9 mouse cellular contexts compared by ENCODE assay signal in the genomic region with DNA sequence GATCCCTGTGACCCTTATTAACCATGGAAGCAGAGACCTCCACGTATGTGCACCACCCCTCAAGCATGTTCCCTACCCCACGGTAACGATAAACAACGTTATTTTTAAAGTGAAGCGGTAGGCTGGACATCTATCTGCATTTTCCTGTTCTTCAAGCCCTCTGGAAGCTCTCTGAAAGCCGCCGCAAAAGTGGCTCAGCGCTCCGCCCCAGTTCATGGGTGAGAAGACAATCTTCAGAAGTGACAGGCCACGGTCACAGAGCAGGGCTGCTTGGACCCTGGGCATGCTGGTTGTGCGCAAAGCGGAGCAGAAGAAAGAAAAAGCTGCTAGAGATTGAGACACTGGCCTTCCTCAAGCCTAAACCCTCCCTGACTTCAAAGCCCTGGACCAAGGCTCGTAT.
DNase-seq lines count a peak whose midpoint lies in the region; ATAC-seq and TF ChIP-seq lines count a peak whose summit lies in the region.
"Had no signal": no experiment of that assay in that cellular context is flagged by ENCODE, and none has a peak within 500 bp of the region (broad histone marks: within the 10 kb centered on the region; RNA-seq: fewer than 3 reads in every experiment).

No protein-coding gene starts in this region.

- TF ChIP-seq CTCF in left cerebral cortex, adult 2 months (IDR thresholded peaks at IDR 0.05) = no peak

- no peak overlapping the region for H3K4me3 ChIP-seq in left cerebral cortex, adult 2 months
- H3K4me3 ChIP-seq in forebrain, embryonic 12.5 days (replicated peaks) = no peak overlapping the region
- no peak overlapping the region for H3K4me3 ChIP-seq in limb, embryonic 13.5 days

- no peaks in the 10 kb centered on the region for H3K9me3 ChIP-seq in forebrain, embryonic 12.5 days
- no peaks in the 10 kb centered on the region; the same call in 1 of the 2 replicates for H3K9me3 ChIP-seq in limb, embryonic 13.5 days
- H3K9me3 ChIP-seq: G1E had no signal

- peak overlapping the region; percentile 76 for H3K27ac ChIP-seq in left cerebral cortex, adult 2 months
- H3K27ac ChIP-seq in forebrain, embryonic 12.5 days = peak overlapping the region; percentile 96
- no peak overlapping the region for H3K27ac ChIP-seq in limb, embryonic 13.5 days

- peak overlapping the region; percentile 51; the same call in 1 of the 2 replicates for H3K9ac ChIP-seq in forebrain, embryonic 12.5 days
- no peak overlapping the region for H3K9ac ChIP-seq in limb, embryonic 13.5 days

- peak overlapping the region; percentile 55; the same call in 1 of the 2 replicates for H3K4me2 ChIP-seq in forebrain, embryonic 12.5 days
- peak overlapping the region; percentile 78 for H3K4me2 ChIP-seq in limb, embryonic 13.5 days (replicated peaks)

- WGBS in forebrain, embryonic 12.5 days = 44% methylated on average over 13 of the region's 13 CpGs
- 78% methylated on average over 13 of the region's 13 CpGs for WGBS in limb, embryonic 13.5 days

- H3K27me3 ChIP-seq in forebrain, embryonic 12.5 days = no peaks in the 10 kb centered on the region
- no peaks in the 10 kb centered on the region for H3K27me3 ChIP-seq in limb, embryonic 13.5 days

- H3K4me1 ChIP-seq in forebrain, embryonic 12.5 days = peaks cover 51% of the 10 kb centered on the region
- H3K4me1 ChIP-seq in limb, embryonic 13.5 days = peaks cover 28% of the 10 kb centered on the region

- DNase-seq in left cerebral cortex, adult 2 months (ENCODE audit: extremely low spot score in 1 of 2, low spot score in 2 of 2) = no peak
- DNase-seq in left cerebral cortex, postnatal 10 days (ENCODE audit: extremely low spot score in 1 of 2, low spot score in 2 of 2) = no peak
- peak; percentile 59 for DNase-seq in retina, postnatal 1 day
- no peak for DNase-seq in frontal cortex, postnatal 36 days (ENCODE audit: low spot score in 2 of 2)
- DNase-seq in cerebellum, adult 18-20 months = no peak
- no peak for DNase-seq in urinary bladder, adult 18-20 months (ENCODE audit: low spot score in 2 of 2)

- intact Hi-C loops in left cerebral cortex, adult 2 months (cut with DNase I) = loop anchor here (1.0 kb wide), 1 partner anchor 38 kb away; no protein-coding TSS in a partner anchor
- intact Hi-C loops in left cerebral cortex, postnatal 10 days (cut with DNase I) = loop anchor here (5.0 kb wide), 1 partner anchor 90 kb away; a partner anchor contains a TSS

- H3K36me3 ChIP-seq in forebrain, embryonic 12.5 days (replicated peaks) = no peaks in the 10 kb centered on the region
- H3K36me3 ChIP-seq in limb, embryonic 13.5 days = no peaks in the 10 kb centered on the region
- H3K36me3 ChIP-seq: G1E had no signal

- no peak for ATAC-seq in forebrain, embryonic 12.5 days (ENCODE audit: low FRiP score)
- no peak for ATAC-seq in limb, embryonic 13.5 days (ENCODE audit: low FRiP score, low read depth)
